Mouse (Mus musculus) liver, adult (tissue): ENCODE measurements around the gene Cox7a2l.

Experiments used
- GATA4 ChIP-seq: IDR thresholded peaks from 2 replicates; pipeline ENCODE4 v1.6.1; 2014; ENCODE audit warnings: mild to moderate bottlenecking, low read length; ENCODE audit not compliant: insufficient replicate concordance

The Cox7a2l gene

DNA sequence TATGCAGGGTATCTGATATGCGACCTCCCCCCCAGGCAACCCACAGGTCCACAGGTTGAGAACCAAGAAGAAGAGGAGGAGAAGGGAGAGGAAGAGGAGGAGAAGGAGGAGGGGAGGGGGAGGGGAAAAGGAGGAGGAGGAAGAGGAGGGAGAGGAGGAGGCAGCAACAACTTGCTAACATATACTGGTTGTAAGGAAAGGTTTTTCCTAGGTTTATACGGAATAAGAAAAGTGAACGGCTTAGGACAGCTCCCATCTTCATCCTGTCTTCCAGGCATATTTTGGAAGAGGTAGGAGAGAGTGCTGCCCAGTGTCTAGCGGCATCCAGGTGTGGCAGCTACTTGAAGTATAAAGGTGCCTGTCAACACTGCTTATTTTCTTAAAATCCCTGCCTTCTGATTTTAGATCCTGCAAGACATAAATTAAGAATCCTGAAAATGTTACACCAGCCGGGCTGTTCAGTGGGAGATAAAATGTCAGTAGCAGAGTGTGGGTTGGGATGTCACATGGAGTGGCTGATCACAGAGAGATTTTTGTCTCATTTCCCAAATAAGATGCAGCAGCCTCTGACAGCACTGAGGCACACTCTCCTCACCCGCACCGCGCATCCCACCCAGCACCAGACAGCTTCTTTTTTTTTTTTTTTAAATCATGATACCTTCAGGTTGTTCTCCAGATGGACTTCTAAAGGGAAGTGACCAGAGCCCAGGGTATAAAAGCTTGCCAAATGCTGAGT, at the start of gene Cox7a2l:
Gene Cox7a2l, minus strand, starts transcription at position 51 of the 736 bp plus-strand sequence.
- no peak for TF ChIP-seq GATA4

DNA sequence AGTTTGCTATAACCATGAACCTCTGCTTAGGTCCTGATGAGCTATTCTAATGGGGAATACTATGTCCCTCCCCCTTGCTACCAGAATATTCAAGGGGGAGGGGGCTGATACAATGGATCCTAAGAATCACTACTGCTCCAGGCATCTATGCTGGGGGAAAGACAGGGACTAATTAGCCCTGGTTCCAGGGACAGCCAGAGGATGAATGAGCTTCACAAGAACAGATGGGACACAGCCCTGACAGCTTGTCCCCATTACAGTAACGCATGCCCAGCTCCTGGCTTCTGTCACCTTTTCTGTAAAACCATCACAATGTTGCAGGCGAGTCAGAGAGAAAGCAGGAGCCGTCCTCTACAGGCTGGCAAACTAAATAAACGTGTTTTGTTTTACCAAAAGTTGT, 48.4 kb upstream of the Cox7a2l start:
- TF ChIP-seq GATA4: no peak

DNA sequence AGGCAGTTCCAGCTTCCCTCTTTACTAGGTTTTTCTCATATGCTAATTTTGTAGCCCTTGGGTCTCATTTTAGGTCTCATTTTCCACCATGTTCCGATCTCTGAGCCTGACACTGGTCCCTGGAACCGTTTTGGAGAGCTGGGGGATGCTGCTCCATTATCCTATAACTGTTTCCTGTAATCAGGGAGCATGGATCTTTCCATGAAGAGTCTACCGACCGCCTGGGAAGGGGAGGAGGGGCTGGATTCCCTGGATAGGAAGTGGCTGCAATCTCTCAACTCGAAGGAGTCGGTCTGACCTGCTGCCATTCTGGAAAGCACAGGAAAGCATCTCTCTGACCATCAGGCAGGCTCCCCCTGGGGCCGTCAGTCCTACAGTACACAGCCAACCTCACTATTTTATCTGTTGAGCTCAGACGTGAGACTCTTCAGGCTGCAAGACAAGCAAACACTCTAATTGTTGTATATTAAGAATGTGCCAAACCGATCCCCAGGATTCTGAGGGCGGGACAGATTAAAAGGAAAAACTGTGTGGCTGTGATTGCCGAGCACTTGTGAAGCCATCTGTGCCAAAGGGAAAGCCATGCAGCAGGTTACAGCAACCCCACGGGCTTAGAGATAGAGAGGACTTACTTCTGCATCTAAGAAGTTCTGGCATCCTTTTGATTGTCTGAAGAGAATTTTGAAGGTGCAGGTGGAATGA, 47.1 kb upstream of the Cox7a2l start:
- no peak for TF ChIP-seq GATA4

DNA sequence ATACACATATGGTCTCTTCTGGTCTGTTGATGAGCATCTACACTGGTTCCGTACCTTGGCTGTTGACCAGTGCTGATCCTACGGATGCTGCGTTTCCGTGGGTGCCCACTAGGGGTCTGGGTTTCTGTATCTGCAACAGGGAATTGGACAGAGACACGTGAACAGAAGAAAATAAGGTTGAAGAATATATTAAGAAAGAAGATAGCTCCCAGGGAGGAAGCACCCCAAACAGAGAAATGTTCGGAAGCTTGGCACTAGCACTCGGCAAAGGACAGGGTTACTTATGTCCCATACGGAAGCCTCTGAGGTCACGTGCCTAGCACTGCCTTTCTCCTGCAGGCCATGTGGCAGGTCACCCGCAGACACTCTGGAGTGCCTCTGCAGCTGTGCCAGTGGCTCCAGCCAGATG, 46.6 kb upstream of the Cox7a2l start:
- TF ChIP-seq GATA4: no peak

DNA sequence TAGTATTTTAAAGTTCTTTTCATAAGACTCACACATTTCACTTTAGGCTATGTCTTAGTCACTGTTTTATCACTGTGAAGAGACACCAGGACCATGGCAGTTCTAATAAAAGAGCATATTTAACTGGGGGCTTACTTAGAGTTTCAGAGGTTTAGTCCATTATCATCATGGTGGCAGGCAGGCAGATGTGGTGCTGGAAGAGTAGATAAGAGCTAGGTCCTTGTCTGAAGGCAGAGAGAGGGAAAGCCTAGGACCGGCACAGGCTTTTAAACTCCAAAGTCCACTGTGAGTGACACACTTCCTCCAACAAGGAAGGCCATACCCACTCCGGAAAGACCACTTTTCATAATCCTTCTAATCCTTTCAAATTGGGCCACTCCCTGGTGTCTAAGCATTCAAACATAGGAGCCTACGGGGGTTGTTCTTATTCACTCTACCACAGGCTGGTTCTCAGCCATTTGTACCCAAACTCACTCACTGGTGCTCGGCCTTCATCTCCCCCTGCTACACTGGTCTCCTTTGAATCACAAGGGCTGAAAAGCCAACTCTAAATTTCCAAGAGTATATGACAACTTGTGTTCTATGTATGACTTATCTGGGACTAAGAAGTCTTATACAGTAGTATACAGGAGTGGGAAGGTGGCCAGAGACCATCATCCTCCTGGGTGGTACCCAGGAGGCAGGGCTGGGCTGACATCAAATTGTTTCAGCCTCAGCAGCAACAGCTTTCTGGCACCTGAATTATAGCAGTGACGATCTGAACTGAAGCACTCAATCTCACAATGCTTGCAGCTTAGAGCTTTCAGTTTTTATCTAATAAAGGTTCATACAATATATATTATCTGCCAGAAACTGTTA, 45.3 kb upstream of the Cox7a2l start:
- no peak for TF ChIP-seq GATA4

DNA sequence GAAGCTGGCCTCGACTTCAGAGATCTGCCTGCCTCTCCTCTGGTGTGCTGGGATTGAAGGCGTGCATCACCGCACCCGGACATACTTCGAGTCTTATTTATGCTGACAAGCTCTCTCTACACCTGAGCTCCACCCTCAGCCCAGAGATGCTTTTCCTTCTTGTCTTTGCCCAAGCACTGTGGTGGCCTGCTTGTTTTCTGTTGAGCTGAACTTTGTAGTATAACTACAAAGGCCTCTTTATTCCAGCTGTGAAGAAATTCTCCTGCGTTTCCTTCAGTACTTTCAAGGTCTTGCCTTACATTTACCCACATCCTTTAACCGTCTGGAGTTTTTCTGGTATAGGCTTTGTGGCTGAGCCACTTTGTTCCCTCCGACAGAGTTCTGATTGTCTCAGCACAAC, 42.0 kb upstream of the Cox7a2l start:
- TF ChIP-seq GATA4: no peak

DNA sequence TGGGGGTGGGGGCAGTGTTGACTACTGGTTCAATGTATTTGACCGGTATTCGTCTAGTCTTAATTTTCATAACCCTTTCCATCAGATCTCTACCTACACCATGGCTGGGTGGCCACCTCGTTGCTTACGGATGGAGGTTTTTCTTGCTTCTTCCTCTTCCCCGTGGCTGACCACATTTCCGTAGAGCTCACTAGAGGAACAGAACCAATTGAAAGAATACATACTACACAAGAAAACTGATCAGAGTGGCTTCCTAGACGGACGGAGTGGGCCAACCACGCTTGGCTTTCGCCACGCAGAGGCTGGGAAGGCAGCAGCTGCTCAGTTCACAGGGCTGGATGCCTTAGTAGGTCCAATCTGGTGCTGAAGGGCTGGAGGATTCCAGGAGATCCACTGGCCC, 38.7 kb upstream of the Cox7a2l start:
- no peak for TF ChIP-seq GATA4

DNA sequence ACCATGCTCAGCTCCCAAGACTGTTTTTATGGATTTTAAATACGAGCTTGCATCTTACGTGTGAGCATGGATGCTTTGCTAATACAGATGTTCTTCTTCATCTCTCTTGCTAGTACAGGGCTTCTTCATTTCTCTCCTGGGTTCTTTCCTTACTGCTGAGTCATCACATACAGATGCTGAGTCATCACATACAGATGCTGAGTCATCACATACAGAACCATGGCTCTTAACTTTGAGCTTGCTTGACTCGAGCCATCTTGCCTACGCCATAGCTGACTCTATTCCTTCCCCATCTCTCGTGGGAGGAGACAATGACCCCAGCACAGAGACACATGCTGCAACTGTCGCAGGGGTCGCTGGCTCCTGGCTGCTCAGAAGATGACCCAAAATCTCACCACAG, 37.9 kb upstream of the Cox7a2l start:
- no peak for TF ChIP-seq GATA4

DNA sequence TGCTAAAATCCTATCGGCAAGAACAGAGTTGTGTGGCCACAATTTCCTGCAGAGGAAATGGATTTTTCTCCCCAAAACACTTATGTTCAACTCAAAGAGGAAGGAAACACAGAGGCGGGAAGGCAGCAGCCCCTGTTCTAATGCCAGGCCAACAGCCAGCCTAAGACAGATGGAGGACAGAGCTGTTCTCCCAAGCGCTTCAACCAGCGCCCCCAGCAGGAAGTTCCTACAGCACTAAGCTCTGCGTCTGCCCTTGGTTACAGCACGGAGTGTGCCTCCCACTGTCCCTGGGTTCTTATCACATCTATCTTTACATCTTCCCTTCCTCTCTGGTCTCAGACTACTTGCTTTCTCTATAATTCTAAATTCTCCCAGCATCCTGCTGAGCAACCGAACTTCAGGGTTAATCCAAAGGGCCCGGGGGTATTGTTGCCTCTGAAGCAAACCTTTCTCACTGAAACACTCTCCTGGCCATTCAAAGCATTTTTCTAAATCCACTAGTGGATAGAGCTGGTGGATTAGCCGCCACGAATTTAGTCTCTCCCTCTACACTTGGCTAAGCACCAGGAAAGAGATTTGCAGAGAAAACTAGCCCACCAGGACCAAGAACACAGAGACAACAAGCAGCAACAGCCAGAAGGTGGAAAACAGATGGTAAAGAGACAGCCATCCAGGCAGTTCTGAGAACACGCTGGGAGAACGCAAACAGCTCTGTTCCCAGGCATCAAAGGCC, 31.5 kb upstream of the Cox7a2l start:
- no peak for TF ChIP-seq GATA4

DNA sequence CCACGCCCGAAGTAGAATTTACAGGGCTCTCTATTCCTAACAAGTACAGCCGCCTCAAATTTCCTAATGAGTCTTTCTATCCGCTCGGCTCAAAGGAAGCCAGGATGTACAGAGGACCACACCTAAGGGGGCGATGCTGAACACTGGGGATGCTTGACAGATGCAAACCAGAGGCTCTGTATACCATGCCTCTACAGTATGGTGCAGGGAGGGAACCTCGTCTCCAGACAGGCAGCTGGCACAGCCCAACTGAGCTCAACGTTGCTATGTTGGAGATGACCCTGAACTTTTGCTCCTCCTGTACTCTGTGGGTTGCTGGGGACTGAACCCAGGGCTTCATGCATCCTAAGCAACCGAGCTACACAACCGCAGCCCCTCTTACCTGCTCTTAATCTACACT, 30.0 kb upstream of the Cox7a2l start:
- TF ChIP-seq GATA4: no peak

DNA sequence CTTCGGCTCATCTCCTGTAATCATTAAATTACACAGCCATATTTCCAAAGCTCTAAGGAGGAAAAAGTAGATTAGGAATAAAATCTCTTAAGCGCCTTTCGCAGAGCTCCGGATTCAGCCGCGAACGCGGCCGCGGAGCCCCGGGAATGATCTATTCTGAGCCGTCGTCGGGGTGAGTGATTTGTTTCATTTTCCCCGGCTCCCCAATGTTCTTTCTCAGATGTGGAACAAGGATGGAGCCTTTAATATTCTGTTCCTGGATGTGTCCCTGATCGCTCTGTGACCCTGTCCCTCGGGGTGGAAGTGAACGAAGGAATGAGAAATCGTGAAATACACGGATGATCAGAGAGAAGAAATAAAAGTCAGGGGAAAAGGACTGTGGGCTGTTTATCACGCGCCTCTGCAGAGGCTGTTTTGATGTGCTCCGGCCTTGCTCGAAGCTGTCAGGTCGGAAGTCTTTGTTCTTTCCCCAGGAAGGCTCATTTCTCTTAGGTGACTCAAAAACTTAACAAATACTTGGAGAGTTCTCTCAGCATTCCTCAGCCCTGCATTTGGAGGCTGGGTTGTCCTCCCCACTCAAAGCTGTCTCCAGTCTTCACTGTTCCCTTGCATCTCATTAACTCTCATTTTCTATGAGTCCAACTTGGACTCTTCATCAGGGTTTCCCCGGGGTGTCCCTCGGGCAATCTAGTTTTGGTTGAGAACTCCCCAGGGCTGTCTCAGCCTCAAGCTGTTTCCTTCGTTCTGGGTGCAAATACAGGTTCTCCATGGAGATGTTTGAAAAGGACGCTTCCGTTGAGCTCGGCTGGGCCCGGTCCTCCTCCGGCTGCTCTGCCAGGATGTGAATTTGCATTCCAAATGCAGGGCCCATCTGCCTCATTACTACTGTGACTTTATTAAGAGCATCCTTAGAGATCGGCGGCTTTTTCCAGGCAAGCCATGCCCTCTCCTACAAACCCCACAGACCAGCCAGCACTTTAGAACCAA, 28.9 kb upstream of the Cox7a2l start:
- no peak for TF ChIP-seq GATA4

DNA sequence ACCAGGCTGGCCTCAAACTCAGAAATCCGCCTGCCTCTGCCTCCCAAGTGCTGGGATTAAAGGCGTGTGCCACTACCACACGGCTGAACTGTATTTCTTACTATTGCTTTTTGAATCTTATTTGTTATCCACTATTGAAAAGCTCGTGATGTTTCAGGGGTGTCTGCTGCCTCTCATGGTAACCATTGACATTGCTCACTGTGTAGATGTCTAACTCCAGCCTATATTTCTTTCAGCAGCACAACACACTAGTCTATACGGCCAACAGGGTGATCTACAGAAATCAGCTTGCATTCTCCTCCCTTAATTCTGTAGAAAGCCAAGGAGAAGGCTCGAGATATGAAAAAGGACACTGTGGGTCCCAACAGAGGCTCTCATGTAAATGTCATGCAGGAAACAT, 28.1 kb upstream of the Cox7a2l start:
- no peak for TF ChIP-seq GATA4

DNA sequence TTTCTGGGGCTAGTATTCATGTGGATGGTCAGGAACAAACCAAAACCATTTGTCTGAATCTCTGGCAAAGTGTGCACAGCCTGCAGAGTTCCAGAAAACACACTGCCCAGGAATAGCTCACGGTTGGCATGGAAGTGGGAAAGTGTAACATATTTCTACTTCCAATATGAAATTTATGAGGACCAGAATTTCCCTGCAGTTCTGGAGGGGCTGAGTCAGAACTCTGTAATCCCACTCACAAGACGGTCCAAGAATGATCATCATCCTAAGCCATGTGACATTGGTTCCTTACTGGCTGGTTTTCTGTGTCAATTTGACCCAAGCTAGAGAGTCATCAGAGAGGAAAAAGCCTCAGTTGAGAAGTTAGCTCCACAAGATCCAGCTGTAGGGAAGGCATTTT, 25.3 kb upstream of the Cox7a2l start:
- no peak for TF ChIP-seq GATA4
